20 mouse cellular contexts compared by ENCODE assay signal in the genomic region with DNA sequence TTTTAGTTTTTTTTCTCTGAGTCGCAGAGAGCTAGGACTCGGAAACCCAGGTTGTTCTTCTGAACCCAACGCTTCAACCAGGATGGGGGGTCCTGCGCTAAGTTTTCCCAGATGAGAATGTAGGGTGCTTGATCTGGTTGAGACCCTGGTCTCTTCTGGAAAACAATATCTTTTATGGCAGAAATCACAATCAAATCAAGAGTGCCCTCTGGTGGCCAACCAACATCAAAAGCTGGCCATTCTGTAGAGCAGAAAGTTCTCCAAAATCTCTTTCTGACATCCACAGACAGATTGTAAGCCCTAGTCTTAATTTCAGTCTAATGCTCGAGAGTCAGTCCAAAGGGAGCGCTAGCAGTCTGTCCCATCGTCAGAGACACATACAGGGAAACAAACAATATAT. TPM values are rescaled to one million over a fixed set of nuclear protein-coding genes. Genes with fewer than 3 reads are reported as not detected.
DNase-seq lines count a peak whose midpoint lies in the region; ATAC-seq and TF ChIP-seq lines count a peak whose summit lies in the region.
"Had no signal": no experiment of that assay in that cellular context is flagged by ENCODE, and none has a peak within 500 bp of the region (broad histone marks: within the 10 kb centered on the region; RNA-seq: fewer than 3 reads in every experiment).

No protein-coding gene starts in this region.

- TF ChIP-seq CTCF in hindbrain, postnatal 0 days (IDR thresholded peaks at IDR 0.05; ENCODE audit: low read depth), result peak; percentile 19
- peak; percentile 43 for TF ChIP-seq CTCF in layer of hippocampus, adult 2 months (conservative IDR thresholded peaks at IDR 0.05)
- peak; percentile 30 to 51; a peak in 2 of 4 replicates for TF ChIP-seq CTCF in CH12.LX (conservative IDR thresholded peaks at IDR 0.05 in 1 of 2, IDR thresholded peaks at IDR 0.05 in 1 of 2; ENCODE audit: low read depth in 2 of 2, low read length in 2 of 2)

- ATAC-seq in hindbrain, postnatal 0 days, result no peak
- ATAC-seq in hindbrain, embryonic 16.5 days, result no peak
- ATAC-seq: forebrain, embryonic 14.5 days had no signal

- H3K4me3 ChIP-seq in hindbrain, postnatal 0 days (ENCODE audit: low read length), result no peak overlapping the region
- H3K4me3 ChIP-seq in hindbrain, embryonic 16.5 days (ENCODE audit: low read length), result no peak overlapping the region
- H3K4me3 ChIP-seq in layer of hippocampus, adult 2 months, result no peak overlapping the region
- no peak overlapping the region for H3K4me3 ChIP-seq in CH12.LX (replicated peaks in 1 of 3; ENCODE audit: low read depth in 2 of 3, low read length in 2 of 3, poor library complexity in 1 of 3)
- H3K4me3 ChIP-seq: embryonic facial prominence, embryonic 15.5 days; erythroblast, embryonic 14.5 days; forebrain, embryonic 10.5 days; heart, embryonic 12.5 days; hindbrain, embryonic 15.5 days had no signal

- no peaks in the 10 kb centered on the region for H3K9me3 ChIP-seq in hindbrain, postnatal 0 days (ENCODE audit: low read length)
- peaks cover 2% of the 10 kb centered on the region; the same call in 1 of the 2 replicates for H3K9me3 ChIP-seq in hindbrain, embryonic 16.5 days (ENCODE audit: control insufficient read depth, low read length)
- H3K9me3 ChIP-seq in CH12.LX (replicated peaks; ENCODE audit: low read length), result peaks cover 23% of the 10 kb centered on the region
- H3K9me3 ChIP-seq: embryonic facial prominence, embryonic 15.5 days; hindbrain, embryonic 15.5 days had no signal

- no peak overlapping the region for H3K9ac ChIP-seq in hindbrain, postnatal 0 days (replicated peaks; ENCODE audit: low read length)
- H3K9ac ChIP-seq in hindbrain, embryonic 16.5 days (ENCODE audit: low read depth, low read length), result no peak overlapping the region
- no peak overlapping the region for H3K9ac ChIP-seq in CH12.LX (ENCODE audit: insufficient read depth, low read depth)
- H3K9ac ChIP-seq: embryonic facial prominence, embryonic 15.5 days; heart, embryonic 12.5 days; hindbrain, embryonic 15.5 days had no signal

- H3K4me2 ChIP-seq in hindbrain, postnatal 0 days (ENCODE audit: low read depth, low read length), result no peak overlapping the region
- H3K4me2 ChIP-seq in hindbrain, embryonic 16.5 days (ENCODE audit: low read length), result no peak overlapping the region
- no peak overlapping the region for H3K4me2 ChIP-seq in CH12.LX (ENCODE audit: insufficient read depth, low read depth, poor library complexity, severe bottlenecking)
- H3K4me2 ChIP-seq: embryonic facial prominence, embryonic 15.5 days; heart, embryonic 12.5 days; hindbrain, embryonic 15.5 days had no signal

- dilution Hi-C loops in CH12.LX (cut with MboI; ENCODE audit: extremely low pct_ligation_motif_present, extremely low pct_unique_long_range_greater_than_20kb, low sequenced_read_pairs), result no loop called here

- no peaks in the 10 kb centered on the region for H3K36me3 ChIP-seq in hindbrain, postnatal 0 days (ENCODE audit: insufficient read depth, low read length)
- no peaks in the 10 kb centered on the region for H3K36me3 ChIP-seq in hindbrain, embryonic 16.5 days (ENCODE audit: control insufficient read depth, insufficient read depth, low read length)
- H3K36me3 ChIP-seq in CH12.LX (replicated peaks in 1 of 2; ENCODE audit: control insufficient read depth in 1 of 2, insufficient read depth in 1 of 2, low read length in 1 of 2), result no peaks in the 10 kb centered on the region
- H3K36me3 ChIP-seq: embryonic facial prominence, embryonic 15.5 days; forebrain, embryonic 10.5 days; heart, embryonic 12.5 days; hindbrain, embryonic 15.5 days had no signal

- H3K27ac ChIP-seq in hindbrain, postnatal 0 days, result no peak overlapping the region
- H3K27ac ChIP-seq in hindbrain, embryonic 16.5 days (ENCODE audit: low read depth, low read length), result no peak overlapping the region
- no peak overlapping the region for H3K27ac ChIP-seq in layer of hippocampus, adult 2 months
- H3K27ac ChIP-seq in CH12.LX (ENCODE audit: insufficient read depth, low read depth), result no peak overlapping the region
- H3K27ac ChIP-seq: embryonic facial prominence, embryonic 15.5 days; forebrain, embryonic 10.5 days; hindbrain, embryonic 15.5 days had no signal

- H3K79me2 ChIP-seq in CH12.LX (replicated peaks; ENCODE audit: control insufficient read depth, extremely low read depth, insufficient read depth, poor library complexity, severe bottlenecking), result no peaks in the 10 kb centered on the region

- TF ChIP-seq EP300 in CH12.LX (IDR thresholded peaks at IDR 0.05; ENCODE audit: low read length), result no peak

- no peak for TF ChIP-seq POLR2A in CH12.LX (IDR thresholded peaks at IDR 0.05; ENCODE audit: low read depth, low read length)

- TF ChIP-seq RAD21 in CH12.LX (IDR thresholded peaks at IDR 0.05; ENCODE audit: low read depth, low read length), result peak; percentile 37

- H3K27me3 ChIP-seq in hindbrain, postnatal 0 days (ENCODE audit: insufficient read depth, low read length), result no peaks in the 10 kb centered on the region
- H3K27me3 ChIP-seq in hindbrain, embryonic 16.5 days (replicated peaks; ENCODE audit: control insufficient read depth, insufficient read depth, low read length), result no peaks in the 10 kb centered on the region
- peaks cover 61% of the 10 kb centered on the region for H3K27me3 ChIP-seq in CH12.LX (replicated peaks)
- H3K27me3 ChIP-seq: embryonic facial prominence, embryonic 15.5 days; hindbrain, embryonic 15.5 days had no signal

- no peaks in the 10 kb centered on the region for H3K4me1 ChIP-seq in hindbrain, postnatal 0 days (ENCODE audit: insufficient read depth, low read length)
- H3K4me1 ChIP-seq in hindbrain, embryonic 16.5 days (ENCODE audit: control insufficient read depth, insufficient read depth, low read depth, low read length), result no peaks in the 10 kb centered on the region
- H3K4me1 ChIP-seq in CH12.LX (ENCODE audit: control insufficient read depth in 1 of 2, insufficient read depth in 2 of 2), result peaks cover 0 to 2% of the 10 kb centered on the region in 2 experiments; a peak in 1 of 4 replicates
- H3K4me1 ChIP-seq: embryonic facial prominence, embryonic 15.5 days; forebrain, embryonic 10.5 days; heart, embryonic 12.5 days; hindbrain, embryonic 15.5 days had no signal

- DNase-seq in hindbrain, postnatal 0 days (ENCODE audit: low spot score), result no peak
- no peak for DNase-seq in layer of hippocampus, adult 2 months (ENCODE audit: low spot score in 2 of 2)
- no peak for DNase-seq in layer of hippocampus, postnatal 10 days (ENCODE audit: low spot score in 2 of 2)
- no peak for DNase-seq in CH12.LX (ENCODE audit: extremely low read depth)
- DNase-seq in induced T-regulatory cell, adult 2 months (ENCODE audit: low read depth), result peak; percentile 39
- no peak for DNase-seq in testis, postnatal 14 days (ENCODE audit: low spot score)
- DNase-seq: adrenal gland, postnatal 10 days; cerebellum, adult 11 months; cerebellum, adult 8-10 months; cerebellum, postnatal 14 days; embryo, embryonic 11 days; gastrocnemius, postnatal 10 days had no signal

- in situ Hi-C loops in CH12.LX (cut with MboI; ENCODE audit: low pct_ligation_motif_present, low pct_unique_long_range_greater_than_20kb, low sequenced_read_pairs), result no loop called here

- WGBS in hindbrain, postnatal 0 days, result 93% methylated on average over 7 of the region's 7 CpGs
- WGBS in hindbrain, embryonic 16.5 days, result 95% methylated on average over 7 of the region's 7 CpGs

TF ChIP-seq in CH12.LX, 34 proteins besides CTCF, POLR2A, EP300 and RAD21:
- no peak for TF ChIP-seq MXI1 (IDR thresholded peaks at IDR 0.05; ENCODE audit: low read depth, low read length)
- TF ChIP-seq SMC3 (IDR thresholded peaks at IDR 0.05; ENCODE audit: low read depth, low read length), result peak; percentile 43; the same call in 1 of the 2 replicates
- TF ChIP-seq NELFE (IDR thresholded peaks at IDR 0.05; ENCODE audit: low read depth, low read length), result no peak
- TF ChIP-seq MYC (IDR thresholded peaks at IDR 0.05; ENCODE audit: low read depth, low read length), result no peak
TF ChIP-seq in CH12.LX: peak in this region for 1.

RNA-seq across cellular contexts. Expression of a gene that starts 50.1 kb away (rescaled TPM):
- 27.7 and 29.3 TPM in 2 replicates for total RNA-seq in hindbrain, postnatal 0 days (2014; rRNA removed)
- 23.9 and 24.2 TPM in 2 replicates for polyA plus RNA-seq in hindbrain, postnatal 0 days (2015; fragmentation: Nextera tagmentation; extraction: Ambion mirVana)
- polyA plus RNA-seq in hindbrain, embryonic 16.5 days (2015; fragmentation: Nextera tagmentation; extraction: Ambion mirVana), result 26.6 and 30.6 TPM in 2 replicates
- 1 to 10 TPM; 6.1 to 7.6 TPM for total RNA-seq in layer of hippocampus, adult 2 months (2021)
- 1 to 10 TPM; 5.4 to 6.8 TPM for total RNA-seq in layer of hippocampus, postnatal 10 days (2021)
- total RNA-seq in CH12.LX (2012; rRNA removed) (0.21 TPM in 1 of 2 replicates, not detected in the other), CH12.LX (2014; rRNA removed) (not detected in 2 replicates)
- not detected in 2 replicates for polyA plus RNA-seq in CH12.LX (2012; ENCODE audit: insufficient read length, low read depth)
- total RNA-seq: common myeloid progenitor, adult 5-6 weeks had no signal
- polyA plus RNA-seq: erythroblast, embryonic 14.5 days had no signal

Comparison
In these comparisons a context has a peak if more than half of its experiments do, and no peak if none do; other contexts are left out.
1. RNA of a gene that starts 50.1 kb away (total RNA-seq): 27.7 to 29.3 TPM in hindbrain, postnatal 0 days, 6.1 to 7.6 TPM in layer of hippocampus, adult 2 months and 5.4 to 6.8 TPM in layer of hippocampus, postnatal 10 days; 0.21 TPM in CH12.LX; every median in the first group is over 4 times any median in the second.
2. Peak in every context shown above with its lines, with median percentiles within 50 percentile points of each other: CTCF ChIP-seq.